ENCODE assay signal across 20 mouse cellular contexts in the genomic region with DNA sequence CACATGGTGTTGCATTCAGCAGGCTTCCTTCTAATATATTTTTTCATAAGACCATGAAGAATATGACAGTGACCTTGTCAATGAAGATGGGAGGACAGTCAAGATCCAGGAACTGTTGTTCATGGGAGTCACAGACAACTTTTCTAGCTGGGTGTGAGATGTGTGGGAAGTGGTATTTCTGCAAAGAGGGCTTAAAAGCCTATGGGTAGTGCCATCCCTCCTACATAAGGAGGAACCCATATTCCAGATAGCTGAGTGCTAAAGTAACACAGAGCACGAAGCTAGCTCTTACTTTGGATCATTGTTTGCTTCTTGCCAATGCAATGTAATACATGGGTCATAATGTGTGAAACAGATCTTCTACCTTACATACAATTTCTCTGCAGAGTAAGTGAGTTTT.
A peak's percentile ranks its signal among the peaks of the same experiment; 100 is the strongest.
DNase-seq lines count a peak whose midpoint lies in the region; TF ChIP-seq lines count a peak whose summit lies in the region.
"Had no signal": no experiment of that assay in that cellular context is flagged by ENCODE, and none has a peak within 500 bp of the region (broad histone marks: within the 10 kb centered on the region; RNA-seq: fewer than 3 reads in every experiment).

No protein-coding gene starts in this region.

- no peak overlapping the region for H3K4me3 ChIP-seq in layer of hippocampus, adult 2 months
- H3K4me3 ChIP-seq: embryonic facial prominence, embryonic 13.5 days; embryonic facial prominence, embryonic 15.5 days; forebrain, embryonic 13.5 days; forebrain, embryonic 15.5 days had no signal

- TF ChIP-seq CTCF in layer of hippocampus, adult 2 months (conservative IDR thresholded peaks at IDR 0.05): no peak

- DNase-seq in layer of hippocampus, adult 2 months (ENCODE audit: low spot score in 2 of 2): no peak
- no peak for DNase-seq in layer of hippocampus, postnatal 25 days (ENCODE audit: extremely low spot score in 1 of 2, low spot score in 1 of 2)
- peak; percentile 18 for DNase-seq in right cerebral cortex, adult 18-20 months
- no peak for DNase-seq in right cerebral cortex, postnatal 10 days (ENCODE audit: low spot score in 2 of 2)
- peak; percentile 68 for DNase-seq in telencephalon, adult 2 months (ENCODE audit: low read depth, low spot score)
- no peak for DNase-seq in cerebellum, postnatal 10 days
- DNase-seq: adrenal gland, adult 2 months; adrenal gland, postnatal 10 days; adrenal gland, postnatal 25 days; cerebellum, adult 11-12 months; cerebellum, adult 2 months; cerebellum, adult 9-10 months; cerebellum, postnatal 14 days; cerebellum, postnatal 36 days; embryo, embryonic 11 days; forebrain, postnatal 0 days had no signal

- 0 out of 2 replicates have a peak overlapping the region, but pooled peaks have one; percentile 7 for H3K27ac ChIP-seq in layer of hippocampus, adult 2 months
- H3K27ac ChIP-seq: embryonic facial prominence, embryonic 13.5 days; embryonic facial prominence, embryonic 15.5 days; forebrain, embryonic 13.5 days; forebrain, embryonic 15.5 days had no signal

Comparison
In these comparisons a context has a peak if more than half of its experiments do, and no peak if none do; other contexts are left out.
1. DNase-seq: peak in right cerebral cortex, adult 18-20 months (single experiment) and telencephalon, adult 2 months (single experiment); none in layer of hippocampus, adult 2 months (0 of 2), layer of hippocampus, postnatal 25 days (0 of 2), right cerebral cortex, postnatal 10 days (0 of 2) and cerebellum, postnatal 10 days (0 of 2).